Mouse (Mus musculus) embryonic facial prominence, embryonic 15.5 days (tissue): ENCODE measurements around the gene Gpc6. TPM values are rescaled to one million over a fixed set of nuclear protein-coding genes. Genes with fewer than 3 reads are reported as not detected.

ENCODE experiments used
- ATAC-seq: fragments of 200-750 bp; cut with Nextera tagmentation; 2 replicates; pipeline ENCODE4 v1.8.0; 2017; ENCODE audit warnings: low read depth, moderate TSS enrichment; ENCODE audit not compliant: insufficient number of reproducible peaks, low FRiP score, low TSS enrichment
- H3K27ac ChIP-seq: fragments of 300-500 bp; sonication (generic); replicated peaks from 2 replicates; pipeline ENCODE4 v1.5.1; 2015; ENCODE audit warnings: mild to moderate bottlenecking, inconsistent platforms
- H3K27me3 ChIP-seq: fragments of 300-500 bp; sonication (generic); 2 replicates; pipeline ENCODE4 v1.6.1; 2015; ENCODE audit warnings: inconsistent platforms
- H3K36me3 ChIP-seq: fragments of 300-500 bp; sonication (generic); 2 replicates; pipeline ENCODE4 v1.6.1; 2015; ENCODE audit warnings: mild to moderate bottlenecking, inconsistent platforms
- H3K4me1 ChIP-seq: fragments of 300-500 bp; sonication (generic); 2 replicates; pipeline ENCODE4 v1.6.1; 2015; ENCODE audit warnings: inconsistent platforms
- H3K4me2 ChIP-seq: fragments of 300-500 bp; sonication (generic); replicated peaks from 2 replicates; pipeline ENCODE4 v1.6.1; 2015; ENCODE audit warnings: mild to moderate bottlenecking, inconsistent platforms
- H3K4me3 ChIP-seq: fragments of 300-500 bp; sonication (generic); replicated peaks from 2 replicates; pipeline ENCODE4 v1.5.1; 2015; ENCODE audit warnings: mild to moderate bottlenecking, inconsistent platforms
- H3K9ac ChIP-seq: fragments of 300-500 bp; sonication (generic); 2 replicates; pipeline ENCODE4 v1.6.1; 2015; ENCODE audit warnings: inconsistent platforms
- H3K9me3 ChIP-seq: fragments of 300-500 bp; sonication (generic); replicated peaks from 2 replicates; pipeline ENCODE4 v1.6.1; 2016; ENCODE audit warnings: inconsistent platforms
- WGBS: fragments of 180-500 bp; shearing (Covaris S2); methylation state at CpG from one replicate; pipeline ENCODE4 v1.1.7; 2015; 5-methylcytosine and 5-hydroxymethylcytosine counted together
- polyA plus RNA-seq: library from polyadenylated mRNA; unstranded; fragments of >200 nt; fragmentation: Nextera tagmentation; extraction: Ambion mirVana; gene quantifications from 2 replicates; pipeline ENCODE4 v1.2.1, GENCODE M21; 2015

Gene Gpc6
- polyA plus RNA-seq, 1 experiment from 2014 or later = 42.3 TPM

DNA sequence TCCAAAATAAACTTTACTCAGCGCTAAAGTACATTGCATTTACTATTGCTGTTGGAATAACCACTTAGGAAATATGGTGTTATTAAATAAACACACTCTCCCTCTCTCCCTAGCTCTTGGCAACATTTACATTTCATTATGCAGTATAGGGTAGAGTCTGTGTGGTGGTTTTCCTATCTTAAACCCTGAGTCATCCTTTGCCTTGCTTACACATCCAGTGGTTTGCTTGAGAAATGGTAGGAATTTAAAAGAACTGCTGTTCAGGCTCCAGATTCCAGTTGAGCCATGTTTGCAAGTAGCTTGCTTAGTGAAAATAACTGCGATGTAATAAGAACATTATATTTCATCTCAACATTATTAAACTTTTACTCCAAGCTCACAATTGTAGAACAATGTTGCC lies 3.3 kb downstream of the Gpc6 start:
- no peak overlapping the region for H3K9ac ChIP-seq
- H3K4me1 ChIP-seq = peaks cover 13% of the 10 kb centered on the region
- H3K36me3 ChIP-seq = no peaks in the 10 kb centered on the region
- H3K9me3 ChIP-seq = no peaks in the 10 kb centered on the region
- H3K27ac ChIP-seq = no peak overlapping the region
- H3K4me2 ChIP-seq = peak overlapping the region; percentile 94
- no peaks in the 10 kb centered on the region for H3K27me3 ChIP-seq
- no peak for ATAC-seq
- peak overlapping the region; percentile 77 for H3K4me3 ChIP-seq
- 54% methylated on average over 2 of the region's 2 CpGs for WGBS

- H3K27me3 ChIP-seq = no peaks in the 10 kb centered on the region
- H3K9me3 ChIP-seq = no peaks in the 10 kb centered on the region
- no peak for ATAC-seq
- no peak overlapping the region for H3K9ac ChIP-seq
- peak overlapping the region; percentile 77; the same call in 1 of the 2 replicates for H3K4me3 ChIP-seq
- peaks cover 13% of the 10 kb centered on the region for H3K4me1 ChIP-seq
- WGBS = 45% methylated on average over 7 of the region's 7 CpGs
- H3K27ac ChIP-seq = no peak overlapping the region
- H3K36me3 ChIP-seq = no peaks in the 10 kb centered on the region
- peak overlapping the region; percentile 94; the same call in 1 of the 2 replicates for H3K4me2 ChIP-seq
Observed at GRCm38 (mm10) chr14:116928796-116929529, 3.8 kb downstream of the Gpc6 start.

GRCm38 (mm10) chr14:116933825-116934224 lies 8.7 kb downstream of the Gpc6 start:
- no peak overlapping the region for H3K4me3 ChIP-seq
- H3K36me3 ChIP-seq = no peaks in the 10 kb centered on the region
- no peaks in the 10 kb centered on the region for H3K9me3 ChIP-seq
- no peak overlapping the region for H3K27ac ChIP-seq
- no peaks in the 10 kb centered on the region for H3K27me3 ChIP-seq
- no peak overlapping the region for H3K9ac ChIP-seq
- no peak overlapping the region for H3K4me2 ChIP-seq
- peaks cover 7% of the 10 kb centered on the region; the same call in 1 of the 2 replicates for H3K4me1 ChIP-seq
- WGBS = 87% methylated on average over 5 of the region's 5 CpGs
- ATAC-seq = no peak

GRCm38 (mm10) chr14:116937910-116938560 lies 12.9 kb downstream of the Gpc6 start:
- WGBS = 56% methylated on average over 14 of the region's 14 CpGs
- no peak overlapping the region for H3K9ac ChIP-seq
- H3K9me3 ChIP-seq = no peaks in the 10 kb centered on the region

GRCm38 (mm10) chr14:116938735-116939134 lies 13.6 kb downstream of the Gpc6 start:
- H3K9ac ChIP-seq = no peak overlapping the region
- H3K9me3 ChIP-seq = no peaks in the 10 kb centered on the region
- no peak overlapping the region for H3K27ac ChIP-seq
- ATAC-seq = no peak
- H3K4me1 ChIP-seq = 0 out of 2 replicates have a peak, but pooled peaks cover 3% of the 10 kb centered on the region
- 88% methylated on average over 9 of the region's 9 CpGs for WGBS
- H3K4me2 ChIP-seq = no peak overlapping the region
- no peak overlapping the region for H3K4me3 ChIP-seq
- no peaks in the 10 kb centered on the region for H3K27me3 ChIP-seq
- no peaks in the 10 kb centered on the region for H3K36me3 ChIP-seq

More at GRCm38 (mm10) chr14:116937910-116938560, 12.9 kb downstream of the Gpc6 start:
- no peaks in the 10 kb centered on the region for H3K36me3 ChIP-seq
- H3K4me3 ChIP-seq = no peak overlapping the region
- H3K27me3 ChIP-seq = no peaks in the 10 kb centered on the region
- ATAC-seq = no peak
- no peak overlapping the region for H3K27ac ChIP-seq
- H3K4me2 ChIP-seq = no peak overlapping the region
- H3K4me1 ChIP-seq = 0 out of 2 replicates have a peak, but pooled peaks cover 3% of the 10 kb centered on the region

- H3K36me3 ChIP-seq = 0 out of 2 replicates have a peak, but pooled peaks cover 2% of the 10 kb centered on the region
- WGBS = 75% methylated on average over 1 of the region's 1 CpGs
- no peak overlapping the region for H3K27ac ChIP-seq
- no peak overlapping the region for H3K4me2 ChIP-seq
- ATAC-seq = no peak
- no peaks in the 10 kb centered on the region for H3K9me3 ChIP-seq
- 0 out of 2 replicates have a peak, but pooled peaks cover 3% of the 10 kb centered on the region for H3K4me1 ChIP-seq
- no peak overlapping the region for H3K4me3 ChIP-seq
- no peak overlapping the region for H3K9ac ChIP-seq
- no peaks in the 10 kb centered on the region for H3K27me3 ChIP-seq
Observed at GRCm38 (mm10) chr14:116939561-116939960, 14.4 kb downstream of the Gpc6 start.

GRCm38 (mm10) chr14:116941772-116942171 lies 16.7 kb downstream of the Gpc6 start:
- Histone ChIP-seq H3K9me3 (no peaks in the 10 kb centered on the region), H3K27ac (no peak overlapping the region), H3K4me1 (0 out of 2 replicates have a peak, but pooled peaks cover 3% of the 10 kb centered on the region), H3K4me3 (no peak overlapping the region), H3K9ac (no peak overlapping the region), H3K4me2 (no peak overlapping the region), H3K27me3 (no peaks in the 10 kb centered on the region), H3K36me3 (0 out of 2 replicates have a peak, but pooled peaks cover 2% of the 10 kb centered on the region)
- 85% methylated on average over 4 of the region's 4 CpGs for WGBS
- no peak for ATAC-seq

DNA sequence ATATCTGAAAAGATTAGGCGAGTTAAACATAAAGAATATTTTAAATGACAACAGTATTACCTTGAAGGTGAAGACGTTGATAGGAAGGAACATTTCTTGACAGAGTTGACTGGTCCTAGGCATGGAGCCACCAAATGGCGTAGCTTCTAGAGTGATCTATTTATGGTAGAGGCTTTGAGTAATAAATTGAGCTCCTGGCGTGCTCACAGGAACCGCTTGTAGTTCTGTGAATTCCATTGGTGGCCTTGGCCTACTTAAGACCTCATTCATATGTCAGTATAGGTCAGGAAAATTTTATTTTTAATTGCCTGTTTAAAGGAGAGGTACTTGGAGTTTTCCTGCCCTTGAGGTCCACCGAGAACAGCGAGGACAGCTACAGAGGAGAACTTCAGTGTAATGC lies 18.6 kb downstream of the Gpc6 start:
- Histone ChIP-seq H3K4me1 (no peaks in the 10 kb centered on the region), H3K9me3 (no peaks in the 10 kb centered on the region), H3K27ac (no peak overlapping the region), H3K27me3 (no peaks in the 10 kb centered on the region), H3K9ac (no peak overlapping the region), H3K4me2 (no peak overlapping the region), H3K4me3 (no peak overlapping the region), H3K36me3 (0 out of 2 replicates have a peak, but pooled peaks cover 2% of the 10 kb centered on the region)
- 95% methylated on average over 7 of the region's 7 CpGs for WGBS
- no peak for ATAC-seq

DNA sequence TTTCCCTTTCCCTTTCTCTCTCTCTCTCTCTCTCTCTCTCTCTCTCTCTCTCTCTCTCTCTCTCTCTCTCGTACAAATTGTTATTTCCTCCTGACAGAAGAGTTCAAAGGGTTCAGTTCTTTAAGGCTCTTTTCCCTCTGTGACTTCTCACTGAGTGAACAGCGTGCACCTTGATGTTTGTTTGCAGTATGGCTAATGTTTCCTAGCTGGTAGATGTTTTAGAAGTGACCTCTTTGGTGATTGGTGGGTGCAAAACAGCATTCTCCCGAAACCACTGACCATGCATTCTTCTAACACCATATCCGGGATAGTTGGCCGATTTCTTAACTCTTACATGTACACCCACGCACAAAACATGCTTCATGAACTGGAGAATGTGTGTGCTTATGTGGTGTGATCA lies 20.9 kb downstream of the Gpc6 start:
- Histone ChIP-seq H3K4me3 (no peak overlapping the region), H3K27me3 (no peaks in the 10 kb centered on the region), H3K9me3 (no peaks in the 10 kb centered on the region), H3K4me1 (no peaks in the 10 kb centered on the region), H3K36me3 (0 out of 2 replicates have a peak, but pooled peaks cover 2% of the 10 kb centered on the region), H3K9ac (no peak overlapping the region), H3K27ac (no peak overlapping the region), H3K4me2 (no peak overlapping the region)
- 87% methylated on average over 6 of the region's 6 CpGs for WGBS
- no peak for ATAC-seq

GRCm38 (mm10) chr14:116947461-116947860 lies 22.3 kb downstream of the Gpc6 start:
- ATAC-seq = no peak
- H3K9me3 ChIP-seq = no peaks in the 10 kb centered on the region
- H3K27ac ChIP-seq = no peak overlapping the region
- H3K36me3 ChIP-seq = 0 out of 2 replicates have a peak, but pooled peaks cover 2% of the 10 kb centered on the region
- H3K9ac ChIP-seq = no peak overlapping the region
- H3K4me3 ChIP-seq = no peak overlapping the region
- no peaks in the 10 kb centered on the region for H3K4me1 ChIP-seq
- H3K27me3 ChIP-seq = no peaks in the 10 kb centered on the region
- 92% methylated on average over 6 of the region's 6 CpGs for WGBS
- H3K4me2 ChIP-seq = no peak overlapping the region

- Histone ChIP-seq H3K9ac (no peak overlapping the region), H3K4me2 (no peak overlapping the region), H3K36me3 (0 out of 2 replicates have a peak, but pooled peaks cover 2% of the 10 kb centered on the region), H3K27ac (no peak overlapping the region), H3K4me3 (no peak overlapping the region), H3K4me1 (no peaks in the 10 kb centered on the region), H3K9me3 (no peaks in the 10 kb centered on the region), H3K27me3 (no peaks in the 10 kb centered on the region)
- 91% methylated on average over 5 of the region's 5 CpGs for WGBS
- no peak for ATAC-seq
Observed at GRCm38 (mm10) chr14:116947939-116948591, 22.9 kb downstream of the Gpc6 start.
